Mouse (Mus musculus) myocyte (in vitro differentiated cells): Measurements from ENCODE around the gene Osbpl11.

Experiments
- CEBPB ChIP-seq: IDR thresholded peaks from 2 replicates; pipeline ENCODE4 v1.6.1; 2011; ENCODE audit warnings: mild to moderate bottlenecking, moderate library complexity; ENCODE audit not compliant: poor library complexity, insufficient read depth, severe bottlenecking
- E2F4 ChIP-seq: IDR thresholded peaks from one replicate; pipeline ENCODE4 v1.6.1; 2011; ENCODE audit warnings: mild to moderate bottlenecking, control low read depth, moderate library complexity; ENCODE audit not compliant: insufficient read depth
- MAX ChIP-seq: IDR thresholded peaks from one replicate; pipeline ENCODE4 v1.6.1; 2011; ENCODE audit warnings: low read depth, mild to moderate bottlenecking, control low read depth
- MYOD1 ChIP-seq, 3 experiments: IDR thresholded peaks; one replicate each; pipeline ENCODE4 v1.6.1; 2011; ENCODE audit warnings: control low read depth in 2 of 3, low read depth in 2 of 3, mild to moderate bottlenecking in 2 of 3, moderate library complexity in 1 of 3; ENCODE audit not compliant: insufficient read length in 2 of 3, control insufficient read depth in 1 of 3
- MYOG ChIP-seq, 3 experiments: IDR thresholded peaks; one replicate each; pipeline ENCODE4 v1.6.1; 2011; ENCODE audit warnings: control low read depth in 2 of 3, low read depth in 2 of 3, mild to moderate bottlenecking in 2 of 3; ENCODE audit not compliant: insufficient read length in 2 of 3, control insufficient read depth in 1 of 3, insufficient read depth in 1 of 3
- POLR2A ChIP-seq: IDR thresholded peaks from one replicate; pipeline ENCODE4 v1.6.1; 2011; ENCODE audit warnings: low read depth, mild to moderate bottlenecking, control low read depth, moderate library complexity; ENCODE audit not compliant: insufficient read length
- POLR2AphosphoS2 ChIP-seq: IDR thresholded peaks from one replicate; pipeline ENCODE4 v1.6.1; 2011; ENCODE audit warnings: low read depth, control low read depth; ENCODE audit not compliant: insufficient read length
- TCF12 ChIP-seq: IDR thresholded peaks from one replicate; pipeline ENCODE4 v1.6.1; 2011; ENCODE audit warnings: mild to moderate bottlenecking, control low read depth; ENCODE audit not compliant: poor library complexity, insufficient read depth, severe bottlenecking
- TCF3 ChIP-seq: IDR thresholded peaks from one replicate; pipeline ENCODE4 v1.6.1; 2011; ENCODE audit warnings: low read depth, control low read depth; ENCODE audit not compliant: insufficient read length
- USF1 ChIP-seq: IDR thresholded peaks from one replicate; pipeline ENCODE4 v1.6.1; 2011; ENCODE audit warnings: low read depth, mild to moderate bottlenecking, control low read depth, moderate library complexity

DNA sequence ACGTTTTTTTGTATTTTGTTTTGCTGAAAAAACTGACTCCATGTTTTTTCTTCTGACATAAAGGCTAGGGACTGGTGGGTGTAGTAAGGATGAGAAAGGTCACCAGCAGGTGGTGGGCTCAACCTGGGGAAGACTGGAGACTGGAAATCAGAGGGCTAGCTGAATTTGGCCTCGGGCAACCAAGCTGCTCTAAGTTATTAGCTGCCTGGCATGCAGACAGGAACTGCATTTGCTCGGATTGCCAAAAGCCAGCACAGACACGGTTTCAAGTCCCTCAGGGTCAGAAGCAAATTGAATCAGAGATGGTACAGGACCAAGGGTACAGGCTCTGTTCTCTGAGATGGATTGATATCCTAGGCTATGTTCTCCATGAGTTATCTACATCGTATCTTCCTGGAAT is 11.7 kb upstream of the Osbpl11 start:
- TF ChIP-seq TCF12 (no peak), MYOG (IDR thresholded peaks at IDR 0.05; ENCODE audit: control insufficient read depth in 1 of 3, insufficient read depth in 1 of 3, insufficient read length in 2 of 3, low read depth in 2 of 3) (no peak), POLR2A (no peak), CEBPB (no peak), E2F4 (no peak), MYOD1 (IDR thresholded peaks at IDR 0.05; ENCODE audit: control insufficient read depth in 1 of 3, insufficient read length in 2 of 3, low read depth in 2 of 3) (no peak), TCF3 (no peak), POLR2AphosphoS2 (no peak), USF1 (no peak), MAX (no peak)
